Mouse (Mus musculus): ENCODE data around the gene Tbca. TPM values are rescaled to one million over a fixed set of nuclear protein-coding genes. Genes with fewer than 3 reads are reported as not detected.

The Tbca gene
- 204 and 228 TPM in 2 replicates for polyA plus RNA-seq (2012; ENCODE audit: insufficient read depth, insufficient read length, missing spikeins)

DNA sequence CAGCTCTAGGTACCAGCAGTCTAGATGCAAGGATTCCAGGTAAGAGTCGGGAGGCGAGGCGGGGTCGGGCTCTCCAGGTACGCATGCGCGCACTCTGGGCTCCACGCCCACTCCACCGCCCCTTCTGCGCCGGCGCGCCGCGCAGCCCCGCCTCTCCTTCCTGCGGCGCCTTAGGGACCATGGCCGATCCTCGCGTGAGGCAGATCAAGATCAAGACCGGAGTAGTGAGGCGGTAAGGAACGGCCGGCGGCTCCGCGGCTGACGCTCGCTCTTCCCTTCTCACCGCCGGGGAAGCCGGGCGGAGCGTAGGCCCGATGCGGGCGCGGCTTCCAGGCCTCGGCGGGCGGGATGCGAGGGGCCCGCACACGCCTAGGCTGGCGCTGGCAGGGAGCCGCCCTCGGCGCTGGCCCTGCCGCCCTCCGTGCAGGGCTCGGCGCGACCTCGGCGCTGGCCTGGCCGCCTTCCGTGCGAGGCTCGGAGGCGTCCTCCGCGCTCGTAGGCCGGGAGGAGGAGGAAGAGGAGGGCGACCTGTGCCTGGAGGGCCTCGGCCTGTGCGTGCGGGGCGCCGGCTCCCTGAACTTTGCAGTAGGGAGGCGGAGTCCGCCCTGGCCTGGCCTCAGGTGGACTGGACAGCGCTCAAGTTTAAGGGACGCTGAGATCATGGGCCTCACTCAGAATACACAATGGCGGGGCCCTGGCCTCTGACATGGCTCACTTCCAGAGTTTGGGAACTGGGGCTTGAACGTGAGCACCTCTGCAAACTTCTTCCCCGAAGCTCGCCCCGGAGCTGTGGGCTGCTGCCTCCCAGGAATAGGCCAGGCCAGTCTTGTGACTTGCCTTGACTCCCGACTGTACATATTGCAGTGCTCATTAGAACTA lies at the start of gene Tbca:
Tbca (plus strand) TSS at position 140 of the 879 bp plus-strand sequence.
- peak within 1 kb of the TSS; percentile 91 for H3K4me3 ChIP-seq (ENCODE audit: insufficient read depth, low read length)
- H3K27ac ChIP-seq (ENCODE audit: insufficient read depth, low read depth, low read length): no peak within 1 kb of the TSS
- TF ChIP-seq POLR2A (IDR thresholded peaks at IDR 0.05; ENCODE audit: borderline replicate concordance, low read depth, low read length) (no peak), CTCF (IDR thresholded peaks at IDR 0.05; ENCODE audit: low read depth, low read length) (no peak)
- peaks cover 13% of the 10 kb centered on the region for H3K4me1 ChIP-seq (ENCODE audit: control insufficient read depth, insufficient read depth, low read length)

DNA sequence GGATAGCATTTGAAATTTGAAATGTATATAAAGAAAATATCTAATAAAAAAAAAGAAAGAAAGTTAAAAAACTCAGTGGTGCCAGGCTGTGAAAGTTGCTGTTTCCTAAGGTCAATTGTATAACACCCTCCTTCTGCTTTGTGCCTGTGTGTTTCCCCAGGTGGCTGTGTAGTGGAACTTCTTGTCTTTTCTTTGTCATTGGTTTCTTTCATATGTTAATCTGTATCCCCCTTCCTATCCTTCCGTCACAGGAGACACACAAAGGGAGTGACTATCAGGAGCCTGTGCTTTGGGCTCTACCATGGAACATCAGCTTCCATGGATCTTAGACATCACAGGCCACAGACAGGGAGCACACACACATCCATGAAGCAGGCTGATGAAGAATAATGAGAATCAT lies 43.5 kb upstream of the Tbca start:
- H3K4me1 ChIP-seq (ENCODE audit: control insufficient read depth, insufficient read depth, low read length): 0 out of 2 replicates have a peak, but pooled peaks cover 2% of the 10 kb centered on the region
- TF ChIP-seq CTCF (IDR thresholded peaks at IDR 0.05; ENCODE audit: low read depth, low read length): no peak
- TF ChIP-seq POLR2A (IDR thresholded peaks at IDR 0.05; ENCODE audit: borderline replicate concordance, low read depth, low read length): no peak
- no peak overlapping the region for H3K27ac ChIP-seq (ENCODE audit: insufficient read depth, low read depth, low read length)
- no peak overlapping the region for H3K4me3 ChIP-seq (ENCODE audit: insufficient read depth, low read length)

DNA sequence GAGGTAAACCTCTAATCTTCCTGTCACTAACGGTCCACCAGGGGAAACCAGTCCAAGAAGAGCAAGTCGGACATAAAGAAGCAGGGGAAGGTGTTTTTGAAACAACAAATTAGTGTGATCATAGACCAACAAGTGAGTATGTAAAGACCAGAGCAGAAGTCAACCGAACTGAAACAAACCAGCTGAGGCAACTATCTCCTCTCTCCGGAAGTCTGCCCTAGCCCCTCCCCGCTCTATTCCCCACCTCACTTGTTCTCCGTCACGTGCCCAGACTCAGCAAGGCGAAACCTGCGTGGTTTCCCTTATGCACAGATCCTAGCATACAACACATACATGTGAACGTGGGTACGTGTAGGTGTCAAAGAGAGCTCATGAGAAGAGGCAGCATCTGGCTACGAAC lies 22.9 kb upstream of the Tbca start:
- TF ChIP-seq POLR2A (IDR thresholded peaks at IDR 0.05; ENCODE audit: borderline replicate concordance, low read depth, low read length): no peak
- TF ChIP-seq CTCF (IDR thresholded peaks at IDR 0.05; ENCODE audit: low read depth, low read length): no peak
- Histone ChIP-seq H3K4me1 (ENCODE audit: control insufficient read depth, insufficient read depth, low read length) (no peaks in the 10 kb centered on the region), H3K4me3 (ENCODE audit: insufficient read depth, low read length) (no peak overlapping the region), H3K27ac (ENCODE audit: insufficient read depth, low read depth, low read length) (no peak overlapping the region)

DNA sequence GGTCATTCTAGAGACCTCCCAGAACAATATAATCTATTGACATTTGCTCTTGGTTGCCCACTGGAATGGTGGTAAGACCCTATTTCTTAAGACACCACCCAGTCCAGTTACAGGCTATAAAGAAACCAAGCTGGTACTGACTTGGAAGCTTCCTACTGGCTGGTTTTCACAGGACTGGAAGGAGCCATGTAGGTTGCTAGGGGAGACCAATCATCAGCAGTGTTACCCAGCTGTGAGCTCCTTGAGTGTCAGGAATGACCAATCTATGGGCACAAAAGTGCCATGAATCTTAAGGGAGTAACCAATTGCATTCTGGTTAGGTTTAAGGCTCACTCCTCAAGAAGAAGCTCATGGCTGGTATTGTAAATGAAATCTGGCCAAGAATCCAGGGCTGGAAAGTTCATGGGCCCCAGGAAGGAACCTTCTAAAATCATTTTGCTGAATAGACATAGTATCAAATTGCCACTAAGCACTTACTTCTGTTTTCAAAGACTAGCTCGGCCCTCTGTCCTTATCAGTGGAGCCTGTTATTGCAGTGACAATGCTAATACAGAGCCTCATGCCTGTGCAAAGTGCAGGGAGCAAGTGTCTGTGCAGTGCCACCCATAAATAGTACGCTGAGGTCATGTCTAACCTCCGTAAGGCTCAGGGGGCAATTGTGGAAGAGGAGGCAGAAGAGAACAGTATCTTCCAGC lies 20.1 kb upstream of the Tbca start:
- TF ChIP-seq CTCF (IDR thresholded peaks at IDR 0.05; ENCODE audit: low read depth, low read length): no peak
- no peak for TF ChIP-seq POLR2A (IDR thresholded peaks at IDR 0.05; ENCODE audit: borderline replicate concordance, low read depth, low read length)
- no peak overlapping the region for H3K27ac ChIP-seq (ENCODE audit: insufficient read depth, low read depth, low read length)
- H3K4me1 ChIP-seq (ENCODE audit: control insufficient read depth, insufficient read depth, low read length): no peaks in the 10 kb centered on the region
- H3K4me3 ChIP-seq (ENCODE audit: insufficient read depth, low read length): no peak overlapping the region

DNA sequence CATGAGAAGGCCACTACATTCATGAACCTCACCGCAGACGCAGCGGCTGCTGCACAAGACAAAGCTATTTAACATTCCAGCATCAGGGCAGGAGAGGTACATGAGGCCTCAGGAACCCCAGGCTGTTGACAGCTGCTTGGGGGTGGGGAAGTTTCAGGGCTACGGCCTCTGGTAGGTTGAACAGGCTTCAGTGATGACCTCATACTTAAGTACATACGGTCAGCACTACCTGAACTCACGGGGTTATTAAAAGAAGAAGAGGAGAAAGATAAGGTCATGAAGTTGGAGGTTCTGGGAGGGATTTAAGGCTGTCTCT lies 19.6 kb upstream of the Tbca start:
- no peaks in the 10 kb centered on the region for H3K4me1 ChIP-seq (ENCODE audit: control insufficient read depth, insufficient read depth, low read length)
- H3K4me3 ChIP-seq (ENCODE audit: insufficient read depth, low read length): no peak overlapping the region
- TF ChIP-seq POLR2A (IDR thresholded peaks at IDR 0.05; ENCODE audit: borderline replicate concordance, low read depth, low read length) (no peak), CTCF (IDR thresholded peaks at IDR 0.05; ENCODE audit: low read depth, low read length) (no peak)
- no peak overlapping the region for H3K27ac ChIP-seq (ENCODE audit: insufficient read depth, low read depth, low read length)

DNA sequence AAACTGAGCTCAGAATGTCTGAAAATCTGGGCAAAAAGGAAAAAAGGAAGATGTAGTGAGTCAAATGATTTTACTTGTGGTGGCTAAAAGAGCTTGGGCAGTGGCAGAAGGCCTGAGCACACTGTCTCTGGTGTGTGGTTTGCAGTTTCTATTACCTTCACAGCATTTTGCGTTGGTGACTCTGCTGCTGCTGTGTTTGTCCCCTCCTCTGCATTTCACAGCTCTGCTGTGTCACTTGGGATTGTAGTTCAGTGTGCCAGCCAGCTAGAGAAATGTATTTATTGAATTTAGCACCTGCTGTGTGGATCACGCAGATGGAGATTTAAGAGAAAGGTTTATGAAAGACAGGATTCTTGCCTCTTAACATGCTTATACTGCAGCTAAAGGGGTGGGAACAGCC lies 1.8 kb upstream of the Tbca start:
- H3K4me1 ChIP-seq (ENCODE audit: control insufficient read depth, insufficient read depth, low read length): peaks cover 8% of the 10 kb centered on the region
- TF ChIP-seq POLR2A (IDR thresholded peaks at IDR 0.05; ENCODE audit: borderline replicate concordance, low read depth, low read length) (no peak), CTCF (IDR thresholded peaks at IDR 0.05; ENCODE audit: low read depth, low read length) (no peak)
- no peak overlapping the region for H3K4me3 ChIP-seq (ENCODE audit: insufficient read depth, low read length)
- no peak overlapping the region for H3K27ac ChIP-seq (ENCODE audit: insufficient read depth, low read depth, low read length)

DNA sequence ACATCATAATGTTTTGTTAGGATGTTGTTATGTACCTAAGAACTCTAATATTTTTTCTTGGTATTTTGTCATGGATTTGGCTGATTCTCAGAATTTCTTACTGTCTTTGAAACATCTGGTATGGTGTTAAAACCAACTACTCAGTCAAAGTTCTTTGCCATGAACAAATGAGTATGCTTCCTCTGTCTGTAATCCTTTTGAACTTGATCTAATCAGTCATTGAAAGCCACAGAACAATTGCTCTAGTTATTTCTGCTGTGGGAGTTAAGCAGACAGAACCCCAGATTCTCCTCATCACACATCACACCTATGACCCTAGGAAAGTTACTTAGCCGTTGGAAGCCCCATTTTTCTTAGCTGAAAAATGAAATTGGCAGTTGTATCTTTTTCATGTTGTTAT lies 6.0 kb downstream of the Tbca start:
- Histone ChIP-seq H3K4me1 (ENCODE audit: control insufficient read depth, insufficient read depth, low read length) (peaks cover 18% of the 10 kb centered on the region), H3K27ac (ENCODE audit: insufficient read depth, low read depth, low read length) (no peak overlapping the region), H3K4me3 (ENCODE audit: insufficient read depth, low read length) (no peak overlapping the region)
- TF ChIP-seq POLR2A (IDR thresholded peaks at IDR 0.05; ENCODE audit: borderline replicate concordance, low read depth, low read length) (no peak), CTCF (IDR thresholded peaks at IDR 0.05; ENCODE audit: low read depth, low read length) (no peak)

DNA sequence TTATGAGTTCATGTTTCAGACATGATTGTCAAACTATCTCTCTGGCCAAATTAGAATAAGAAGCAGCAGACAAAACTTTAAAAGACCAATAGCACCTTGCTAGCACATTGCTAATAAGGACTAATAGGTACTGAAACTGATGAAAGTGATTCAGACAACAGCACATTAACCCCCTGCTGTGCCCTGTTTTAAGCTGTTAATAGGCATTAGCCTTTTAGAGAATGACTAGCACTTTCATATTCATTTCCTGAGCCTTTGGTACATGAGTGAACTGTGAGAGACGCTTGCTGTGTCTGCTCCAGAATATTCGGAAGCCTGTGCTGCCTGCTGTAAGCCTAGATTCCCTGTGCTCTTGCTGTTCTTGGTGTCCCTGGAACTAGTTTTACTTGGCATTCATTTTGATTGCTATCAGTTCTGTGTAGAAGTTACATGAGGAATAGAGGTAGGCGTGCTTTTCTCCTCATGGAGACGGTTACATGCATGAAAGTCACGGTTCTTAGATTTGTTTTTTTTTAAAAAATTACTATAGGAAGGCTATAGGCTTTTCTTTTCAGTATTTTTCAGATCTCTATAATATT lies 14.9 kb downstream of the Tbca start:
- H3K27ac ChIP-seq (ENCODE audit: insufficient read depth, low read depth, low read length): no peak overlapping the region
- H3K4me1 ChIP-seq (ENCODE audit: control insufficient read depth, insufficient read depth, low read length): peaks cover 20% of the 10 kb centered on the region
- no peak overlapping the region for H3K4me3 ChIP-seq (ENCODE audit: insufficient read depth, low read length)
- TF ChIP-seq CTCF (IDR thresholded peaks at IDR 0.05; ENCODE audit: low read depth, low read length) (no peak), POLR2A (IDR thresholded peaks at IDR 0.05; ENCODE audit: borderline replicate concordance, low read depth, low read length) (no peak)

DNA sequence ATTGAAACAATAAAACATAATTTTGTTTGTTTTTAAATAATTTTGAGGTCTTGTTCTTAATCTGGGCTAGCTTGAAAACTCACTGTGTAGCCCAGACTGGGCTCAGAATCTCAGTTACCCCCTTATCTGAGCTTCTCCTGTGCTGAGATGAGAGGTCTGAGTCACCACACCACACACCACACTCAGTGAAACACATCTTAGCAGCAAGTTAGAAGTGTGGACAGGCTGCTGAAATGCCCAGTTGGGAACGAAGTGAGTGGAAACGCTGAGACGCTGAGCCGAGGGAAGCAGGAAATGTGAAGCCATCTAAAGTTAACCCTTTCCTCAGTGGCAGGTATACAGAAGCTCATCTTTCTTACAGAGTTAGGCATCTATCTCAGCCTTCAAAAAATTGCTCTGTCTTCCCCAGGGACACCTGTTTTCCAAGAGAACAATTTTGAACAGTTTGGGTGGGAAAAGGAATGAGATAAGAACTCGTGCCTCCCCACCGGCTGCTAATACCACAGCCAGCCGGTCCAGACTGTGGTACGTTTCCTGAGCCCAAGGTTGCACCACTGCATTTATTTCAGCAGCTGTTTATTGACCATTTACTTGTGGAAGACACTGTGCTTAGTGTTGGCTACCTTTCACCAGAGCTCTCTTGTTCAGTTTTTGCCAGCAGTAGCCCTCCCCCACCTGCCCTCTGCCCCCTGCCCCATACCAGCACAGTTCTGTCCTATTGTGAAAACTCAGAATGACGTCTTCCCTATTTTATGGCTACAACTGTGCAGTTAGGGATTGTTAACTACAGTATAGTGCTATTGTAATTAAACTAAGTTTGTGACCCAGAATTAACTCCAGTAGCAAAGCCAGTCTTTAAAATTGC lies 17.8 kb downstream of the Tbca start:
- no peak overlapping the region for H3K27ac ChIP-seq (ENCODE audit: insufficient read depth, low read depth, low read length)
- TF ChIP-seq POLR2A (IDR thresholded peaks at IDR 0.05; ENCODE audit: borderline replicate concordance, low read depth, low read length) (no peak), CTCF (IDR thresholded peaks at IDR 0.05; ENCODE audit: low read depth, low read length) (no peak)
- H3K4me1 ChIP-seq (ENCODE audit: control insufficient read depth, insufficient read depth, low read length): peaks cover 24% of the 10 kb centered on the region
- H3K4me3 ChIP-seq (ENCODE audit: insufficient read depth, low read length): no peak overlapping the region

All from bone marrow macrophage, adult 2 months (primary cell).